Mouse (Mus musculus) fibroblast of lung, adult 2 months (primary cell): ENCODE results near the gene Lrp1.
A peak's percentile ranks its signal among the peaks of the same experiment; 100 is the strongest.

ENCODE experiments used
- DNase-seq: peaks from one replicate; pipeline ENCODE4 v3.0.0-alpha.2; 2011; ENCODE audit warnings: low read depth

Lrp1 gene

DNA sequence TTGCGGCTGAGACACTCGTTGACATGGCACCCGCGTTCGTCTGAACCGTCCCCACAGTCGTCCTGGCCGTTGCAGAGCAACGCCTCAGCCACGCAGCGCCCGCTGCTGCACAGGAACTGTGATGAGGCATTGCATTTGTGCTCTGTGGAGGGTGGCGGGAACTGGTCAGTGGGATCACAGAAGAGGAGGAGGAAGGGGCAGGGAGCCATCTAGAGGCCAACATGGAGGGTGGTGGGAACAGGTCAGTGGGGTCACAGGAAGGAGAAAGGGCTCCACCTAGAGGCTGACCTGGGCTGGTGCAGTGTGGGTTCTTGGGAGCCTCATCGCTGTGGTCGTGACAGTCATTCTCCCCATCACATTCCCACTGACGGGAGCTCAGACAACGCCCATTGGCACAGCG is 65.2 kb downstream of the Lrp1 start:
- no peak for DNase-seq

- DNase-seq, result no peak
These were observed 71.1 kb downstream of the Lrp1 start for GRCm38 (mm10) chr10:127549892-127550291.

DNA sequence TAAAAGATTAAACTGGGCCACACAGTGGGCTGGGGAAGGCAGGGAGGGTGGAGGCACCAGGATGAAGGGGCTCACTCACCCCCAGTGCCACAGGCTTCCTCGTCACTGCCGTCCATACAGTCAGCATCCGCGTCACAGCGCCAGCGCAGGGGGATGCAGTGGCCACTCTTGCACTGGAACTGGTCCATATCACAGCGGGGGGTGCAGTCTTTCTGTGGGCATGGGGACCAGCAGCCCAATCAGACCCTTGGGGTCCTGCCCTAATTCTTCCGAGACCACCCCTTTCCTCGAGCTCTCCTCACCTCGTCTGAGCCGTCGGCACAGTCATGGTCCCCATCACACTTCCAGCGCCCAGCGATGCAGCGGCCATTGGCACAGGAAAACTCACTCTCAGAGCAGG is 72.7 kb downstream of the Lrp1 start:
- no peak for DNase-seq

GRCm38 (mm10) chr10:127546505-127546904 is 74.4 kb downstream of the Lrp1 start:
- DNase-seq, result no peak

GRCm38 (mm10) chr10:127544375-127544774 is 76.6 kb downstream of the Lrp1 start:
- DNase-seq, result no peak

DNA sequence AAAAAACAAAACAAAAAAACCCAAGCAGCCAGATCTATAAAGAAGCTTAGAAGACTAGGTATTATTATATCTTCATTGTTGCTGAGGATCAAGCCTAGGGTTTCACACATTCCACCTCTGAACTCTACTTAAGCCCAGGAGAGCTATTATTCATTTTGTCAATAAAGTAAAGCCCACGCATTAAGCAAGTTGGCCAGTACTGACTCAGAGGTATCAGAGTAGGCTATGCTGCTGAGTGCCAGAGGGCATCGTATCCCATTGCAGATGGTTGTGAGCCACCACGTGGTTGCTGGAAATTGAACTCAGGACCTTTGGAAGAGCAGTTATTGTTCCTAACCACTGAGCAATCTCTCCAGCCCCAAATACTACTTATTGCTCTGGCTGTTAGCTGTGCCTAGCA is 77.0 kb downstream of the Lrp1 start:
- no peak for DNase-seq

DNA sequence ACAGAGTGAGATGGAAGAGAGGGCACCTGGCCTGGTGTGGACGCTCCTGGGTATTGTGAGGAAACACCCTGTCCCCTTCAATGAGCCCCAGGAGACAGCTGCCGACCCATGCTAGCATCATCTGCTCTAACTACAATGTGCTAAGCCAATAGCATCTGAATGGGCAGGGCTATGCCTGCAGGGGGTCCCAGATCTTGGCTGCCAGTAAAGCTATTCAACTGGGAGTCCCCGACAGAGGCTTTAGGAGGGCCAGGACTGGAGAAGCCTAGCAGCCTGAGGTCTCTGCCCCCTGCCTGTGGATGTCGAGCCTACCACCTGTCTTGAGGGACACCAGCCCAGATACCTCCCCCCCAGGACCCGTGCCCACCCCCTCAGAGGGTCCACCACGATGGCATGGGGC is 78.2 kb downstream of the Lrp1 start:
- DNase-seq, result no peak

DNA sequence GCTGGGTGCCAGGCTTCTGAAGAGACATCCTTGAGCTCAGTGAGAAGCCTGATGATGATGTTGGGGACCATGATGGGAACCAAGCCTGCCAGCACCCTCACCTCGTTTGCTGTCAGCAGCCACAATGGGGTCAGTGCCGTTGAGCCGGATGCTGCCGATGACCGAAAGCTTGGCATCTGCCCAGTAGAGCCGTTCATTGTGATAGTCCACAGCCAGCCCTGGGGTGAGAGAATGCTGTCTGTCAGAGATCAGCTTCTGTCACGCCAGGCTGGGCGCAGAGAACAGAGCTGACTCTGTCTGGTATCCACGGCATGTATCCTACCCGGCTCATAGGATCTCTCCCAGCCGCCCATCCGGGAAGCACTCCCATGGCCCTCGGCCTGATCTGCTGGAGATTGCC is 78.9 kb downstream of the Lrp1 start:
- no peak for DNase-seq

- DNase-seq, result no peak
These were observed 79.4 kb downstream of the Lrp1 start for GRCm38 (mm10) chr10:127541510-127541909.

DNA sequence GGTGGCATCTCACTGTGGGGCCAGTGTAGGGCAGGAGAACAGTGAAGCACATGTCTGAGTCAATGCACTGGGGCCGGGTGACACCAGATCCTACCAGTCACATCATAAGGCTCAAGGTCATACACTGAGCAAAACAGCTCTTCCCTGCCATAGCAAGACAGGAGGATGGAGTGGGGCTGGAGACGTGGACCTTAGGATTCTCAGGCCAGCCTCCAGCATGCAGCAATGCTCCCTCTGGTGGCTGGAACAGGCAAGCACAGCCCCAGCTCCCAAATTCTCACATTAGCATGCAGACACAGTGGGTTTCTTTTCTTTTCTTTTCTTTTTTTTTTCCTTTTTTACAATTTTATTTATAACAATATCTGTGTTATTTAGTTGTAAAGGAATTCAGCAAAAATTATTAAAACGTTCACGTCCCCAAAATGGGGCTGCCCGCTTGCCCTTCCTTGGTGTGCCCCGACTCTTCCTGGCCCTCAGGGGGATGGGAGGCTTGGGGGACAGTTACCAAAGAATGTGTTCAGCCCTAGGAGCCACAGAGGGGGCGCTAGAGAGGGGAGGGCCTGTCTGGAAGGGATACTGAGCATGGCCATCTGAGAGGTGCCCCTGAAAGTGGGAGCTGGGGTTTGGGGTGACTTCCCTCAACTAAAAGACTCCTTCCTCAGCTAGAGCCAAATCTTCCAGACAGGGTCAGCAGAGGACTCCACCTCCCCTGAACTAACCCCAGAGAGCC is 82.9 kb downstream of the Lrp1 start:
- no peak for DNase-seq

DNA sequence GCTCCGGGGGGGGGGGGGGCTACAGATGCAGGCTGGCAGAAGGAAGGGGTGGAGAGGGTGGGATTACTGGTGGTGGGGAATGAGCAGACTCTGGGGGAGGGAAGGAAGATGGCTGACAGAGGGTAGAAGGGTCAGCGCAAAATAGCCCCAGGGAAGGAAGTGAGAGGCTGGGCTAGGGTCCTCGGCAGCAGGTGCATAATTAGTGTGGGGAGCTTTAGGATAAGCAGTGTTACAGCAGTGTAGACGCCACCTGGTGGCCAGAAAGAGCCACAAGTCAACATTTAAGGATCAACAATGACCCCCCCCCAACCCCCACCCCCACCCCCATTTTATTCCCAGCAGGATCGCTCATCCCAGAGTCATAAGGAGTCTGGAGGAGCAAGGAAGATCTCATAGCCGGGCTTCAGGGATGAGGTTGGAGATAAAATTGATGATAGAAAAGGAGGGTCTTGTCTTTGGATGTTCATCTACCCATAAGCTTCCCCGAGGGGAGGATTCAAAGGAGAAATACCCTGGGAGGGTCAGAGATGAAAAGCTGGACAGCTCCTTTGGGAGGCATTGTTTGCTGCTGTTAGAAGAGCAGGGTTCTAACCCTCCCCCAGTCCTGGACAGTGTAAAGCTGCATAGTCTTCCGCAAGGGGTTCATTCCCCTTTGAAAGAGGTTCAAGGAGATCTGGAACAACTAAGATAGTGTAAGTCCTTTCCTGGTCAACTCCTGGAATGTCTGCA is 84.2 kb downstream of the Lrp1 start:
- no peak for DNase-seq

GRCm38 (mm10) chr10:127534929-127535384 is 86.0 kb downstream of the Lrp1 start:
- DNase-seq, result no peak

GRCm38 (mm10) chr10:127534036-127534928 is 86.7 kb downstream of the Lrp1 start, which contains the start of gene Nxph4:
Nxph4 (minus strand) TSS chr10:127534559.
- DNase-seq, result no peak

DNA sequence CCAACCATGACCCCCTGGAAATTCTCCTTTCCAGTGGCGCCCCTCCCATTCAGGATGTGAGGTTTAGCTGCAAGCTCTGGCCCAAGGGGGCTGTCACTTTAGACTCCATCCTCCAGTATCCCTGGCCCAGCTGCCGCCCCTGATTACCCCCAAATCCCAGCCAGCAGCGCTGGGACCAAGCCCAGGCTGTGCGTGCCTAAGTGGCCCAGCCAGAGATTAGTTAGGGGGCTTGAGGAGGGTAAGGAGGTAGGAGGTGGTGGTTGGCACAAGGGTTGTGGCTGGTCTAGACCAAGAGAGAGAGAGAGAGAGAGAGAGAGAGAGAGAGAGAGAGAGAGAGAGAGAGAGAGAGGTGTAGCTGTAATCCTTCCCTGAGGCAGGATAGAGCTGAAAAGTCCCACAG is 89.4 kb downstream of the Lrp1 start:
- no peak for DNase-seq

GRCm38 (mm10) chr10:127530945-127531344 is 90.0 kb downstream of the Lrp1 start:
- DNase-seq, result no peak

DNA sequence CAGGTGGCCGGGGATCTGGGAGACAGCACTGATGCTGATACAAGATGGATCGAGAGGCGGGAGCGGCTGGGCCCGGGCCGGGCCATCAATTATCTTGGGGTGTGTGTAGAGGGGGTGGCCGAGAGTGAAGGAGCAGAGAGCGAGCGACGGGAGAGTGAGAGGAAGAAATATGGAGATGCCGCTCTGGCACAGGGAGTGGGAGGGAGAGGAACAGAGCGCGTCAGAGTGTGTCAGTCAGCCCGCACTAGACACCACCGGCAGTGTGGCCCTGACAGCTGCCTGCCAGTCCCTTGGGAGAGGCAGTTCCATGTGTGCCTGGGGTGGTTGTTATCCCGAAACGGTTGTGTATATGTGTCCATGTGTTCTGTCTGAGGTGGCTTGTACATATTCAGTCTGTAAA is 93.5 kb downstream of the Lrp1 start:
- DNase-seq, result no peak

GRCm38 (mm10) chr10:127526681-127527080 is 94.3 kb downstream of the Lrp1 start:
- no peak for DNase-seq

- no peak for DNase-seq
These were observed 94.9 kb downstream of the Lrp1 start for GRCm38 (mm10) chr10:127526048-127526447.

GRCm38 (mm10) chr10:127524646-127525255 is 96.2 kb downstream of the Lrp1 start:
- DNase-seq, result no peak

- DNase-seq, result peak; percentile 83
These were observed 98.8 kb downstream of the Lrp1 start, which contains the start of gene Shmt2 for GRCm38 (mm10) chr10:127522088-127522581. Shmt2 (minus strand) TSS chr10:127522444.

GRCm38 (mm10) chr10:127521611-127522080 is 99.3 kb downstream of the Lrp1 start:
- DNase-seq, result no peak
